Mouse (Mus musculus): Measurements from ENCODE around the gene Mapkapk2. TPM values are rescaled to one million over a fixed set of nuclear protein-coding genes. Genes with fewer than 3 reads are reported as not detected.

Mapkapk2 gene
- polyA plus RNA-seq, 1 experiment from 2014 or later: 10.8 TPM

DNA sequence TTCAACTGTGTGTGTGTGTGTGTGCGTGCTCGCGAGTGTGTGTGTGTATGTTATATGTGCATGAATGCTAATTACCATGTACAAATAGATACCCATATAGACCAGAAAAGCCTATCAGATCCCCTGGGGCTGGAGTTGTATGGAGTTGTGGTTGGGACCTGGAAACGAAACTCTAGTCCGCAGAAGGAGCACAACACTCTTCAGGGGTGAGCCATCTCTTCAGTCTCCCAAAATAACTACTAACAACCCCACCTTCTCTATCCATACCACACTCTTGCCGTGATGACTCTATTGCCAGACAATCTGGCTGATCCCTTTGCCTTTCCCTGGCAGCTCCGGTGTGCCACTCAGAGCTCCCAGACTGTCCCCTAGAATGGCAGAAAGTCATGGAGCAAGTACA, 81.7 kb downstream of the Mapkapk2 start:
- H3K27ac ChIP-seq (ENCODE audit: low read length): no peak overlapping the region
- no peak overlapping the region for H3K9ac ChIP-seq (ENCODE audit: low read depth, low read length)
- 67% methylated on average over 7 of the region's 7 CpGs for WGBS (ENCODE audit: insufficient replicate concordance)
- no peak overlapping the region for H3K4me2 ChIP-seq (ENCODE audit: low read depth, low read length)
- H3K4me1 ChIP-seq (ENCODE audit: control insufficient read depth, low read depth, low read length): no peaks in the 10 kb centered on the region
- no peak overlapping the region for H3K4me3 ChIP-seq (ENCODE audit: low read depth, low read length)
- H3K27me3 ChIP-seq (ENCODE audit: control insufficient read depth, insufficient read depth, low read depth, low read length): no peaks in the 10 kb centered on the region
- no peaks in the 10 kb centered on the region for H3K36me3 ChIP-seq (ENCODE audit: control insufficient read depth, insufficient read depth)
- ATAC-seq (ENCODE audit: low read depth): no peak
- H3K9me3 ChIP-seq (replicated peaks; ENCODE audit: control insufficient read depth, low read length): no peaks in the 10 kb centered on the region

DNA sequence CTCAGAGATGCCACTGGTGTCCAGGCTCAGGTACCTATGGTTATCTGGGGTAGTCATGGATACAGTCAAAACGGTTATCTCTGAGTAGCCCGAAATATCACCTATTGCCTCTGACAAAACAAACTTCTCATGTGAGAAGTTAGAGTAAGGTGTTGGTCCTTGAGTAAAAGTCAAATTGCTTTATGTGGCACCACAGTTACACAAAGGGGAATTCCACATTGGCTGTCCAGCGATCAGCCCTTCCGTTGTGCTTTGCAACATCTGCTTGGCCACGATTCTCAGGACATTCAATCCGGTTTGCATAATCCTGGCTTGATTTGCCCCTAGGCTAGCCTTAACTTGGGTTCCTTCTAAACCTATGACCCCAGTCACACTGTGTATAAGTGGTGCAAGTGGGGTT, 82.3 kb downstream of the Mapkapk2 start:
- H3K9me3 ChIP-seq (replicated peaks; ENCODE audit: control insufficient read depth, low read length): no peaks in the 10 kb centered on the region
- no peak overlapping the region for H3K4me3 ChIP-seq (ENCODE audit: low read depth, low read length)
- no peak overlapping the region for H3K4me2 ChIP-seq (ENCODE audit: low read depth, low read length)
- no peak overlapping the region for H3K27ac ChIP-seq (ENCODE audit: low read length)
- WGBS (ENCODE audit: insufficient replicate concordance): 64% methylated on average over 6 of the region's 6 CpGs
- no peaks in the 10 kb centered on the region for H3K27me3 ChIP-seq (ENCODE audit: control insufficient read depth, insufficient read depth, low read depth, low read length)
- no peak overlapping the region for H3K9ac ChIP-seq (ENCODE audit: low read depth, low read length)
- no peak for ATAC-seq (ENCODE audit: low read depth)
- H3K4me1 ChIP-seq (ENCODE audit: control insufficient read depth, low read depth, low read length): no peaks in the 10 kb centered on the region
- no peaks in the 10 kb centered on the region for H3K36me3 ChIP-seq (ENCODE audit: control insufficient read depth, insufficient read depth)

DNA sequence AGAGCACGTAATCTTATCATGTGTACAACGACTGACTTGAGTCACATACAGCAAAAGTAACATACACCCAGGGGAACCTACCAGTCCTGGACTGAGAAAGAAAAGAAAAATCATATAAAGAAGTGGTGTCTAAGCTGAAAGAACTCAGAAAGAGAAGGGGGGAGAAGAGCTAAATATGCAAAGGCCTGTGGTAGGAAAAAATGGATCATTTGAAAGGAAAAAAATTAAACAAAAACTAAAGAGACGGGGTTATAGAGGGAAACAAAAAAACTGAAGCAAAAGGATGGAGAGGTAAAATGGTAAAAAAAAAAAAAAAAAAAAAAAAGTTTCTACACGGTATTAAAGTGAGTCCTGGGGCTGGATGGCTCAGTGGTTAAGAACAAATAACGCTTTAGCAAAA, 83.7 kb downstream of the Mapkapk2 start:
- H3K4me1 ChIP-seq (ENCODE audit: control insufficient read depth, low read depth, low read length): no peaks in the 10 kb centered on the region
- H3K4me3 ChIP-seq (ENCODE audit: low read depth, low read length): no peak overlapping the region
- H3K9me3 ChIP-seq (replicated peaks; ENCODE audit: control insufficient read depth, low read length): no peaks in the 10 kb centered on the region
- H3K27me3 ChIP-seq (ENCODE audit: control insufficient read depth, insufficient read depth, low read depth, low read length): no peaks in the 10 kb centered on the region
- H3K36me3 ChIP-seq (ENCODE audit: control insufficient read depth, insufficient read depth): no peaks in the 10 kb centered on the region
- WGBS (ENCODE audit: insufficient replicate concordance): 68% methylated on average over 5 of the region's 5 CpGs
- no peak overlapping the region for H3K4me2 ChIP-seq (ENCODE audit: low read depth, low read length)
- no peak for ATAC-seq (ENCODE audit: low read depth)
- no peak overlapping the region for H3K27ac ChIP-seq (ENCODE audit: low read length)
- no peak overlapping the region for H3K9ac ChIP-seq (ENCODE audit: low read depth, low read length)

DNA sequence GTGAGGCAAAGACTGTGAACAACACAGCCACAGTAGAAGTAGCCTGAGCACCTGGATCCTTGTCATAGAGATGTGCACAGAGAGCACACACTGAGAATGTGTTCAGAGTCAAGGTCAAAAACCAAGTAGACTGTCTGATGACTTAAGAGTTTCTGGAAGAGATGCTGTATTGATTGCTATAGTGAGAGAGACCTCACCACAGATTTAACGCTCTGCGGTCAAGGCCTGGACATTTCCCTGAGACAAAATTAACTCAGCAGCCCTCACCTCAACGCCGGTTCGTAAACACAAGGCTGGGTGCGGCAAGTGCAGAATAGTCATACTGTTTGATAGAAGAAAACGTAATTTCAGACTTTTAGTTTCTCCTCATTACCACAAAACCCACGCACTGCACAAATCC, 85.1 kb downstream of the Mapkapk2 start:
- H3K9ac ChIP-seq (ENCODE audit: low read depth, low read length): no peak overlapping the region
- H3K9me3 ChIP-seq (replicated peaks; ENCODE audit: control insufficient read depth, low read length): no peaks in the 10 kb centered on the region
- H3K36me3 ChIP-seq (ENCODE audit: control insufficient read depth, insufficient read depth): no peaks in the 10 kb centered on the region
- no peak overlapping the region for H3K27ac ChIP-seq (ENCODE audit: low read length)
- no peak for ATAC-seq (ENCODE audit: low read depth)
- 81% methylated on average over 8 of the region's 8 CpGs for WGBS (ENCODE audit: insufficient replicate concordance)
- H3K27me3 ChIP-seq (ENCODE audit: control insufficient read depth, insufficient read depth, low read depth, low read length): no peaks in the 10 kb centered on the region
- no peaks in the 10 kb centered on the region for H3K4me1 ChIP-seq (ENCODE audit: control insufficient read depth, low read depth, low read length)
- no peak overlapping the region for H3K4me3 ChIP-seq (ENCODE audit: low read depth, low read length)
- no peak overlapping the region for H3K4me2 ChIP-seq (ENCODE audit: low read depth, low read length)

DNA sequence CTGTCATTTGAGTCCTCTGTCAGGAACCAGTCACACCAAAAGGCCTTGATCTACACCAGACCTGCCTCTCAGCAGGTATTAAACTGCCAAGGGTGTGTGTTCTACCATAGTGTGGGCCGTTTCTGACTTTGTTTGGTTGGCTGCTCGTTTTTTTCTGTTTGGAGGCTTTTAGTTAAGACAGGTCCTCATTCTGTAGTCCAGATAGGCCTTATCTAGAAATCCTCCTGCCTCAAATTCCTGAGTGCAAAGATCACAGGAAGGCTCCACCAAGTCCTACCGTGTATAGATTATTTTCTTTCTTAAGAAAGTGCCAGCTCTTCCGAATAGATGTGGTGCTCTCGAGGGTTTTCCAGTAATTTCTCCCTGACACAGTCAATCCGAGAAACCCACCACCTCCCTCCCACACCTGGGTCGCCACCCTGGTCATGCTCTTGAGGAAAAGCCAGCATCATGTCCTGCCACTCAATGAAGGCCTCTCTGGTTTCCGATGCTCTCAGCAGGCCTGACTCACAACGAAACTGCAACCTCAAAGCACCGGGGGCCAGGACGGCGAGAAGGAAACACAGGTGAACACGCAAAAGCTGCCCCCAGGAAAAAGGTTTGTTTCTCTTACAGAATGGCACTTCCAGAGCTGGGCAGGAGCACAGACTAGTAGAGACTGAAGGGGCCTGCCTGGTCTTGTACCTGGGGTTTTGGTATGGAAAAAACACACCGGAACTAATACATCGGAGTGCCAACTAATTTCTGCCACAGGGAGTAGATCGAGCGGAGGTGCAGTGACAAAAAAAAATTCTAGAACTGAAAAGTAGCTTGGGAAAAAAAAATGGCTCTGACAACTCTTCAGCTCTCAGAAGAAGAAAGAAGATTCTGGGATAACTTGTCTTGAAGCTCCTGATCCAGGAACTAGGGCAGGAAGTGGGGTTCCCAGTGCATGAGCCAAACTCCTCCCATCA, 87.1 kb downstream of the Mapkapk2 start:
- Histone ChIP-seq H3K27me3 (ENCODE audit: control insufficient read depth, insufficient read depth, low read depth, low read length) (no peaks in the 10 kb centered on the region), H3K9ac (ENCODE audit: low read depth, low read length) (no peak overlapping the region), H3K4me3 (ENCODE audit: low read depth, low read length) (no peak overlapping the region), H3K27ac (ENCODE audit: low read length) (no peak overlapping the region), H3K4me1 (ENCODE audit: control insufficient read depth, low read depth, low read length) (no peaks in the 10 kb centered on the region), H3K9me3 (replicated peaks; ENCODE audit: control insufficient read depth, low read length) (no peaks in the 10 kb centered on the region), H3K36me3 (ENCODE audit: control insufficient read depth, insufficient read depth) (no peaks in the 10 kb centered on the region), H3K4me2 (ENCODE audit: low read depth, low read length) (no peak overlapping the region)
- 50% methylated on average over 17 of the region's 17 CpGs for WGBS (ENCODE audit: insufficient replicate concordance)
- no peak for ATAC-seq (ENCODE audit: low read depth)

DNA sequence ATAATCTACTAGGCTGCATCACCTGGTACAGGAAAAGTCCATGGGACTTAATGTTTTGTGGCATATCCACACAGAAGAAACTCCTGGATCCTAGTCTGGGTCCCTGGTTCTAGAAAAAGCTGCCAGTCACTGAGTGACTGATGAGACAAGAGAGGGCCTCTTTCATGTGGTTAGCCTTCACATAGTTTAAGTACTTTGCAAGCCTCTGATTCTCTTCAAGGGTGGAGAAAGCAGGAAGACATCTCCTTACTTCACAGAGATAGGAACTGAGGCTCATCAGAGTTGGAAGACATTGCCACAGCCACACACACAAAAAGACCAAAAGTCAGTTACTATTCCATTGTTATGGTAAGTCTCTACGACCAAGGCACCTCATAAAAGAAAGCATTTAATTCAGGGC, 91.6 kb downstream of the Mapkapk2 start:
- Histone ChIP-seq H3K36me3 (ENCODE audit: control insufficient read depth, insufficient read depth) (no peaks in the 10 kb centered on the region), H3K9ac (ENCODE audit: low read depth, low read length) (no peak overlapping the region), H3K4me3 (ENCODE audit: low read depth, low read length) (no peak overlapping the region), H3K27ac (ENCODE audit: low read length) (no peak overlapping the region), H3K4me2 (ENCODE audit: low read depth, low read length) (no peak overlapping the region), H3K4me1 (ENCODE audit: control insufficient read depth, low read depth, low read length) (no peaks in the 10 kb centered on the region), H3K27me3 (ENCODE audit: control insufficient read depth, insufficient read depth, low read depth, low read length) (no peaks in the 10 kb centered on the region), H3K9me3 (replicated peaks; ENCODE audit: control insufficient read depth, low read length) (no peaks in the 10 kb centered on the region)
- ATAC-seq (ENCODE audit: low read depth): no peak
- WGBS (ENCODE audit: insufficient replicate concordance): 39% methylated on average over 1 of the region's 1 CpGs

Other genes with a start within 250 kb of the Mapkapk2 start
- not detected in 2 replicates for gene Fcmr, start 232.2 kb downstream of the Mapkapk2 start, polyA plus RNA-seq (2015; fragmentation: Nextera tagmentation; extraction: Ambion mirVana)
- gene Il24, start 210.4 kb downstream of the Mapkapk2 start, polyA plus RNA-seq (2015; fragmentation: Nextera tagmentation; extraction: Ambion mirVana): not detected in 2 replicates
- not detected in 2 replicates for gene Il20, start 186.4 kb downstream of the Mapkapk2 start, polyA plus RNA-seq (2015; fragmentation: Nextera tagmentation; extraction: Ambion mirVana)
- not detected in 2 replicates for gene Il19, start 157.7 kb downstream of the Mapkapk2 start, polyA plus RNA-seq (2015; fragmentation: Nextera tagmentation; extraction: Ambion mirVana)
- not detected in 2 replicates for gene Il10, start 78.0 kb downstream of the Mapkapk2 start, polyA plus RNA-seq (2015; fragmentation: Nextera tagmentation; extraction: Ambion mirVana)
- 16.3 and 17.3 TPM in 2 replicates for gene Dyrk3, start 40.5 kb upstream of the Mapkapk2 start, polyA plus RNA-seq (2015; fragmentation: Nextera tagmentation; extraction: Ambion mirVana)
- 26.8 and 27.1 TPM in 2 replicates for gene Eif2d, start 55.4 kb upstream of the Mapkapk2 start, polyA plus RNA-seq (2015; fragmentation: Nextera tagmentation; extraction: Ambion mirVana)
- gene Rassf5, start 147.4 kb upstream of the Mapkapk2 start, polyA plus RNA-seq (2015; fragmentation: Nextera tagmentation; extraction: Ambion mirVana): 6.3 and 6.8 TPM in 2 replicates
- 9.2 and 10.2 TPM in 2 replicates for gene Ikbke, start 181.8 kb upstream of the Mapkapk2 start, polyA plus RNA-seq (2015; fragmentation: Nextera tagmentation; extraction: Ambion mirVana)

All from liver, embryonic 16.5 days (tissue).